Mouse (Mus musculus) neural tube, embryonic 14.5 days (tissue): Measurements from ENCODE around the gene Dock2. TPM values are rescaled to one million over a fixed set of nuclear protein-coding genes. Genes with fewer than 3 reads are reported as not detected.
A peak's percentile ranks its signal among the peaks of the same experiment; 100 is the strongest.
"Not testable (repeated sequence)": the region's sequence is repeated elsewhere in the genome, so short reads cannot be mapped to it uniquely, and the experiment has no call there.

Experiments
- ATAC-seq: fragments of 200-750 bp; cut with Nextera tagmentation; 2 replicates; pipeline ENCODE4 v1.8.0; 2017; ENCODE audit warnings: low read depth, mild to moderate bottlenecking, moderate TSS enrichment, moderate library complexity
- H3K27ac ChIP-seq: fragments of 300-500 bp; sonication (generic); 2 replicates; pipeline ENCODE4 v1.5.1; 2014; ENCODE audit warnings: low read depth, mild to moderate bottlenecking, control low read depth, low read length, moderate library complexity, mixed read lengths
- H3K27me3 ChIP-seq: fragments of 300-500 bp; sonication (generic); 2 replicates; pipeline ENCODE4 v1.6.1; 2014; ENCODE audit warnings: low read length; ENCODE audit not compliant: control insufficient read depth, insufficient read depth
- H3K36me3 ChIP-seq: fragments of 300-500 bp; sonication (generic); 2 replicates; pipeline ENCODE4 v1.6.1; 2014; ENCODE audit warnings: low read length, mixed read lengths; ENCODE audit not compliant: control insufficient read depth, insufficient read depth
- H3K4me1 ChIP-seq: fragments of 300-500 bp; sonication (generic); 2 replicates; pipeline ENCODE4 v1.6.1; 2014; ENCODE audit warnings: low read length; ENCODE audit not compliant: control insufficient read depth, insufficient read depth
- H3K4me2 ChIP-seq: fragments of 300-500 bp; sonication (generic); 2 replicates; pipeline ENCODE4 v1.6.1; 2014; ENCODE audit warnings: mild to moderate bottlenecking, low read depth, low read length, control low read depth
- H3K4me3 ChIP-seq: fragments of 300-500 bp; sonication (generic); 2 replicates; pipeline ENCODE4 v1.5.1; 2014; ENCODE audit warnings: low read depth, low read length, control low read depth, mixed read lengths
- H3K9ac ChIP-seq: fragments of 300-500 bp; sonication (generic); replicated peaks from 2 replicates; pipeline ENCODE4 v1.6.1; 2014; ENCODE audit warnings: low read depth, mild to moderate bottlenecking, control low read depth, low read length, mixed read lengths
- H3K9me3 ChIP-seq: fragments of 300-500 bp; sonication (generic); 2 replicates; pipeline ENCODE4 v1.6.1; 2016; ENCODE audit warnings: low read length; ENCODE audit not compliant: control insufficient read depth
- WGBS: fragments of 180-500 bp; shearing (Covaris S2); extraction: QIAGEN DNeasy Blood & Tissue Kit; methylation state at CpG from one replicate; pipeline ENCODE4 v1.1.7; 2014; 5-methylcytosine and 5-hydroxymethylcytosine counted together
- polyA plus RNA-seq: library from polyadenylated mRNA; unstranded; fragments of >200 nt; fragmentation: Nextera tagmentation; extraction: Ambion mirVana; gene quantifications from 2 replicates; pipeline ENCODE4 v1.2.1, GENCODE M21; 2014

The Dock2 gene
- 0.75 and 0.83 TPM in 2 replicates for polyA plus RNA-seq

DNA sequence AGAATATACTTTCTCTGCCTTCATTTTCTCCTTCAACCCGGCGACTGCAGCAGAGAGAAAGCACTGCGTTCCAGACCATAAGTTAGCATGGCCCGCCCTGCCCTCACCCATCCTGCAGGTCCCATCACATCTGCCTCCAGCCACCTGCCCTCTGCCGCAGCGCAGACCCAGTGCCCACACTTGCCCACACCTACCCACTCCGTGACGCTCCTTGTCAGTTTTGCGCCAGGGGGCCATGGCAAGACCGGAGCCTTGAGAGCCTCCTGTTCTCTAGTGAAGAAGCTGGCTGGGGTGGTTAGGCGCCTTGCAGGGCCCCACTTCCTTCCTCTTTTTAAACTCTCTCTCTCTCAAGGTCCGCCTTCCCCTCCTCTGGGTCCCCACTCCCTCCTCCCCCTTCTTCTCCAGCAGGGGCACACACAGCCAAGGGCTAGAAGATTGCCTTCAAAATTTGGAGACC lies at the start of gene Dock2:
Gene Dock2 (minus strand): TSS at position 306 of the 457 bp plus-strand sequence.
- Histone ChIP-seq H3K9me3 (no peaks in the 10 kb centered on the region), H3K4me1 (no peaks in the 10 kb centered on the region), H3K27me3 (no peaks in the 10 kb centered on the region), H3K4me3 (no peak within 1 kb of the TSS), H3K9ac (no peak within 1 kb of the TSS), H3K36me3 (no peaks in the 10 kb centered on the region), H3K4me2 (no peak within 1 kb of the TSS), H3K27ac (no peak within 1 kb of the TSS)
- ATAC-seq, result no peak
- WGBS, result 93% methylated on average over 12 of the region's 12 CpGs

GRCm38 (mm10) chr11:34832678-34833077 lies 49.0 kb upstream of the Dock2 start:
- H3K4me1 ChIP-seq, result peaks cover 10% of the 10 kb centered on the region
- H3K4me3 ChIP-seq, result peak overlapping the region; percentile 52
- no peak for ATAC-seq
- no peaks in the 10 kb centered on the region for H3K9me3 ChIP-seq
- no peaks in the 10 kb centered on the region for H3K36me3 ChIP-seq
- peak overlapping the region; percentile 44; the same call in 1 of the 2 replicates for H3K9ac ChIP-seq
- H3K4me2 ChIP-seq, result peak overlapping the region; percentile 84
- WGBS, result 6% methylated on average over 4 of the region's 5 CpGs
- no peaks in the 10 kb centered on the region for H3K27me3 ChIP-seq
- no peak overlapping the region for H3K27ac ChIP-seq

DNA sequence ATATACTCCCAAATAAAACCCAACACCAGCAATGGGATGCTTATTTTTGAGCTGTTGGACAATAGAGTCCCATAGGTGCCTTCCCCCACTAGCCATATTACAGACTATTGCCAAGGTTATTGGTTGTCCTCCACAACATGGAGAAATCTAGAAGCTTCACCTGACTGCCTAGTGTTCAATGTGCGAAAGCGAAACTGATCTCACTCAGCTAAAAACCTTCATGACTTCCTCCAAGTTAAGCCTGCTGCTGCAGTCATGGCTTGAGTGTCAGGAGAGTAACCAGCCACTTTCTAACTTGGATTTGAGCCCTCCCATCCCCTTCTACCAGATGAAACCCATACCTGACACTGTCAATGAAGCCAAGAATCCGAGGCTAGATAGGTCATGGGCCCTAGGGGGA lies 44.1 kb upstream of the Dock2 start:
- no peak overlapping the region for H3K27ac ChIP-seq
- no peak overlapping the region for H3K9ac ChIP-seq
- H3K36me3 ChIP-seq, result no peaks in the 10 kb centered on the region
- no peak for ATAC-seq
- WGBS, result 96% methylated on average over 3 of the region's 3 CpGs
- H3K4me2 ChIP-seq, result no peak overlapping the region
- H3K9me3 ChIP-seq, result no peaks in the 10 kb centered on the region
- H3K4me3 ChIP-seq, result no peak overlapping the region
- peaks cover 3% of the 10 kb centered on the region; the same call in 1 of the 2 replicates for H3K4me1 ChIP-seq
- H3K27me3 ChIP-seq, result no peaks in the 10 kb centered on the region

- ATAC-seq, result no peak
- H3K4me2 ChIP-seq, result no peak overlapping the region
- no peak overlapping the region for H3K9ac ChIP-seq
- no peaks in the 10 kb centered on the region for H3K36me3 ChIP-seq
- no peaks in the 10 kb centered on the region for H3K9me3 ChIP-seq
- H3K27me3 ChIP-seq, result no peaks in the 10 kb centered on the region
- H3K27ac ChIP-seq, result no peak overlapping the region
- no peak overlapping the region for H3K4me3 ChIP-seq
- no peaks in the 10 kb centered on the region for H3K4me1 ChIP-seq
- 91% methylated on average over 2 of the region's 2 CpGs for WGBS
These were observed 43.2 kb upstream of the Dock2 start for GRCm38 (mm10) chr11:34826940-34827339.

DNA sequence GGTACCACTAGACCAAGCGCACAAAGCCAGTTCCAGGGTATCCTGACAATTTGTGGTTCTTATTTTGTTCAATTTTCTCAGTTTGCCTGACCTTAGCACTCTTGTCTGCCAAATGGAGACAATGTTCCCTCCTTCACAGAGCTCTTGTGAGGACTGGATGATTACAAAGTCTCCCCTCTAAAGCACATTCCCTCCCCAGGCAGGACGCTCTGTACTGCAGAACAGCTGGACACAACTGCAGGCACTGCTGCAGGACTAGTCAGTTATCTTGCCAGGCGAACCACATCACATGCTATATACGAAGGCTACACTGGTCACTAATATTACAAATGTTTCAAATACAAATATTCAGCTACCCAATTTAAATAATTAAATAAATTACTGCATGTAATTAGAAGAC lies 41.1 kb upstream of the Dock2 start:
- no peak overlapping the region for H3K4me2 ChIP-seq
- H3K4me3 ChIP-seq, result no peak overlapping the region
- H3K27me3 ChIP-seq, result no peaks in the 10 kb centered on the region
- H3K27ac ChIP-seq, result no peak overlapping the region
- ATAC-seq, result no peak
- no peaks in the 10 kb centered on the region for H3K9me3 ChIP-seq
- WGBS, result 95% methylated on average over 4 of the region's 4 CpGs
- H3K36me3 ChIP-seq, result no peaks in the 10 kb centered on the region
- H3K4me1 ChIP-seq, result no peaks in the 10 kb centered on the region
- H3K9ac ChIP-seq, result no peak overlapping the region

DNA sequence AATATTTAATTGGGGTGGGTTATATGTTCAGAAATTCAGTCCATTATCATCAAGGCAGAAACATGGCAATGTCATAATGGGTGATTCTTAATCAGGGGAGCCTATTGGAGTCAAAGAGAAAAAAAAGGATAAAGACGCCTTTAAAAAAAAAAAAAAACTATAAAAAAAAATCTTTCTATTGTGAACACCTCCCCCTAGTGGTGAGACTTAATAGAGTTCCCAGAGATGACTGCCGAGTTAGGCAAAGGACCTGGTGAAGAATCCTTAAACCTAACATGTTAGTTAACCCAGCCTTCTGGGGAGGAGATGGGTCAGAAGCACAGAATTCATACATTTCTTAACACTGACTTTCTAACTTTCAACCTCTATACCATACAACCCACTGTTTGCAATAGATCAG lies 31.1 kb upstream of the Dock2 start:
- WGBS, result 9% methylated on average over 2 of the region's 2 CpGs
- no peak for ATAC-seq
- H3K36me3 ChIP-seq, result no peaks in the 10 kb centered on the region
- no peaks in the 10 kb centered on the region for H3K9me3 ChIP-seq
- no peak overlapping the region for H3K27ac ChIP-seq
- no peak overlapping the region for H3K4me3 ChIP-seq
- no peak overlapping the region for H3K9ac ChIP-seq
- H3K4me2 ChIP-seq, result no peak overlapping the region
- no peaks in the 10 kb centered on the region for H3K27me3 ChIP-seq
- no peaks in the 10 kb centered on the region for H3K4me1 ChIP-seq

- H3K4me3 ChIP-seq, result no peak overlapping the region
- no peaks in the 10 kb centered on the region for H3K27me3 ChIP-seq
- no peaks in the 10 kb centered on the region for H3K4me1 ChIP-seq
- H3K9ac ChIP-seq, result no peak overlapping the region
- no peaks in the 10 kb centered on the region for H3K36me3 ChIP-seq
- 85% methylated on average over 6 of the region's 6 CpGs for WGBS
- H3K4me2 ChIP-seq, result no peak overlapping the region
- no peak; the same call in 1 of the 2 replicates for ATAC-seq
- no peaks in the 10 kb centered on the region for H3K9me3 ChIP-seq
- no peak overlapping the region for H3K27ac ChIP-seq
These were observed 30.6 kb upstream of the Dock2 start for GRCm38 (mm10) chr11:34814319-34814718.

- not testable (repeated sequence) for H3K9ac ChIP-seq, H3K4me1 ChIP-seq, H3K27me3 ChIP-seq, H3K27ac ChIP-seq, H3K4me2 ChIP-seq, H3K36me3 ChIP-seq, ATAC-seq, H3K9me3 ChIP-seq, H3K4me3 ChIP-seq
- 86% methylated on average over 4 of the region's 4 CpGs for WGBS
These were observed 21.3 kb upstream of the Dock2 start for GRCm38 (mm10) chr11:34805026-34805425.

GRCm38 (mm10) chr11:34798066-34798465 lies 14.4 kb upstream of the Dock2 start:
- not testable (repeated sequence) for H3K4me1 ChIP-seq, H3K27ac ChIP-seq, H3K36me3 ChIP-seq, H3K9me3 ChIP-seq, H3K4me3 ChIP-seq, ATAC-seq, H3K4me2 ChIP-seq, H3K27me3 ChIP-seq, H3K9ac ChIP-seq
- 63% methylated on average over 8 of the region's 8 CpGs for WGBS
